Mouse (Mus musculus): Measurements from ENCODE around the gene 1110057P08Rik. TPM values are rescaled to one million over a fixed set of nuclear protein-coding genes. Genes with fewer than 3 reads are reported as not detected.
"Not testable (repeated sequence)": the region's sequence is repeated elsewhere in the genome, so short reads cannot be mapped to it uniquely, and the experiment has no call there.

1110057P08Rik gene
- not detected in 2 replicates for polyA plus RNA-seq (2016; fragmentation: Nextera tagmentation; extraction: Ambion mirVana)

GRCm38 (mm10) chr16:89174435-89174834, at the start of gene 1110057P08Rik:
Gene 1110057P08Rik, plus strand, starts transcription at chr16:89174735.
- no peak for DNase-seq (ENCODE audit: low spot score)
- H3K36me3 ChIP-seq: no peaks in the 10 kb centered on the region
- WGBS: 84% methylated on average over 2 of the region's 2 CpGs
- no peaks in the 10 kb centered on the region for H3K27me3 ChIP-seq (ENCODE audit: low read depth, poor library complexity, severe bottlenecking)
- no peak within 1 kb of the TSS for H3K27ac ChIP-seq (replicated peaks)
- no peaks in the 10 kb centered on the region for H3K9me3 ChIP-seq (replicated peaks)
- H3K4me3 ChIP-seq: no peak within 1 kb of the TSS
- no peaks in the 10 kb centered on the region for H3K4me1 ChIP-seq

- H3K4me3 ChIP-seq: no peak within 1 kb of the TSS
- no peak for DNase-seq (ENCODE audit: low spot score)
- no peak within 1 kb of the TSS for H3K27ac ChIP-seq (replicated peaks)
- H3K27me3 ChIP-seq (ENCODE audit: low read depth, poor library complexity, severe bottlenecking): no peaks in the 10 kb centered on the region
- no peaks in the 10 kb centered on the region for H3K9me3 ChIP-seq (replicated peaks)
- 97% methylated on average over 1 of the region's 1 CpGs for WGBS
- H3K4me1 ChIP-seq: no peaks in the 10 kb centered on the region
- H3K36me3 ChIP-seq: no peaks in the 10 kb centered on the region
These were observed 34.0 kb upstream of the 1110057P08Rik start, which contains the start of gene Gm6358 for GRCm38 (mm10) chr16:89140551-89140950. Gene Gm6358, plus strand, starts transcription at chr16:89140851.

GRCm38 (mm10) chr16:89150786-89151185, 23.7 kb upstream of the 1110057P08Rik start, which contains the start of gene Gm10061:
Gene Gm10061, plus strand, starts transcription at chr16:89151086.
- Histone ChIP-seq H3K27ac (replicated peaks) (no peak within 1 kb of the TSS), H3K36me3 (no peaks in the 10 kb centered on the region), H3K4me3 (no peak within 1 kb of the TSS), H3K27me3 (ENCODE audit: low read depth, poor library complexity, severe bottlenecking) (no peaks in the 10 kb centered on the region), H3K4me1 (no peaks in the 10 kb centered on the region), H3K9me3 (replicated peaks) (no peaks in the 10 kb centered on the region)
- WGBS: 91% methylated on average over 1 of the region's 1 CpGs
- no peak for DNase-seq (ENCODE audit: low spot score)

GRCm38 (mm10) chr16:89157652-89158051, 16.9 kb upstream of the 1110057P08Rik start, which contains the start of gene Gm9789:
Gene Gm9789, plus strand, starts transcription at chr16:89157952.
- Histone ChIP-seq H3K9me3 (replicated peaks) (no peaks in the 10 kb centered on the region), H3K4me3 (no peak within 1 kb of the TSS), H3K36me3 (no peaks in the 10 kb centered on the region), H3K4me1 (no peaks in the 10 kb centered on the region), H3K27me3 (ENCODE audit: low read depth, poor library complexity, severe bottlenecking) (no peaks in the 10 kb centered on the region), H3K27ac (replicated peaks) (no peak within 1 kb of the TSS)
- no peak for DNase-seq (ENCODE audit: low spot score)
- 88% methylated on average over 4 of the region's 4 CpGs for WGBS

GRCm38 (mm10) chr16:89169190-89169589, 5.3 kb upstream of the 1110057P08Rik start, which contains the start of gene Gm7735:
Gene Gm7735, plus strand, starts transcription at chr16:89169490.
- not testable (repeated sequence) for H3K27ac ChIP-seq (replicated peaks)

GRCm38 (mm10) chr16:89188621-89189020, 14.1 kb downstream of the 1110057P08Rik start:
- H3K27ac ChIP-seq (replicated peaks): no peak overlapping the region
- 88% methylated on average over 4 of the region's 4 CpGs for WGBS
- H3K4me1 ChIP-seq: no peaks in the 10 kb centered on the region
- H3K27me3 ChIP-seq (ENCODE audit: low read depth, poor library complexity, severe bottlenecking): no peaks in the 10 kb centered on the region
- H3K9me3 ChIP-seq (replicated peaks): no peaks in the 10 kb centered on the region
- H3K4me3 ChIP-seq: no peak overlapping the region
- H3K36me3 ChIP-seq: no peaks in the 10 kb centered on the region
- no peak for DNase-seq (ENCODE audit: low spot score)

More at GRCm38 (mm10) chr16:89169190-89169589, 5.3 kb upstream of the 1110057P08Rik start, which contains the start of gene Gm7735:
- DNase-seq (ENCODE audit: low spot score); H3K9me3 ChIP-seq (replicated peaks); H3K27me3 ChIP-seq (ENCODE audit: low read depth, poor library complexity, severe bottlenecking); H3K4me3 ChIP-seq; H3K36me3 ChIP-seq; H3K4me1 ChIP-seq: not testable (repeated sequence)

- Histone ChIP-seq H3K4me3 (no peak within 1 kb of the TSS), H3K27me3 (ENCODE audit: low read depth, poor library complexity, severe bottlenecking) (no peaks in the 10 kb centered on the region), H3K4me1 (no peaks in the 10 kb centered on the region), H3K27ac (replicated peaks) (no peak within 1 kb of the TSS), H3K36me3 (no peaks in the 10 kb centered on the region), H3K9me3 (replicated peaks) (no peaks in the 10 kb centered on the region)
- DNase-seq (ENCODE audit: low spot score): no peak
- 78% methylated on average over 1 of the region's 1 CpGs for WGBS
These were observed 31.0 kb downstream of the 1110057P08Rik start, which contains the start of gene Krtap20-2 for GRCm38 (mm10) chr16:89205561-89205960. Gene Krtap20-2, plus strand, starts transcription at chr16:89205861.

Other genes starting within 250 kb of the 1110057P08Rik start
- gene Krtap19-9b, start 242.5 kb upstream of the 1110057P08Rik start, polyA plus RNA-seq (2016; fragmentation: Nextera tagmentation; extraction: Ambion mirVana): not detected in 2 replicates
- not detected in 2 replicates for gene Krtap16-3, start 211.9 kb upstream of the 1110057P08Rik start, polyA plus RNA-seq (2016; fragmentation: Nextera tagmentation; extraction: Ambion mirVana)
- not detected in 2 replicates for gene Krtap22-2, start 164.0 kb upstream of the 1110057P08Rik start, polyA plus RNA-seq (2016; fragmentation: Nextera tagmentation; extraction: Ambion mirVana)
- gene Gm10229, start 159.5 kb upstream of the 1110057P08Rik start, polyA plus RNA-seq (2016; fragmentation: Nextera tagmentation; extraction: Ambion mirVana): not detected in 2 replicates
- gene Krtap6-1, start 143.0 kb upstream of the 1110057P08Rik start, polyA plus RNA-seq (2016; fragmentation: Nextera tagmentation; extraction: Ambion mirVana): not detected in 2 replicates
- not detected in 2 replicates for gene Gm10228, start 133.3 kb upstream of the 1110057P08Rik start, polyA plus RNA-seq (2016; fragmentation: Nextera tagmentation; extraction: Ambion mirVana)
- gene Krtap6-5, start 126.9 kb upstream of the 1110057P08Rik start, polyA plus RNA-seq (2016; fragmentation: Nextera tagmentation; extraction: Ambion mirVana): not detected in 2 replicates
- gene 1110025L11Rik, start 110.7 kb upstream of the 1110057P08Rik start, polyA plus RNA-seq (2016; fragmentation: Nextera tagmentation; extraction: Ambion mirVana): not detected in 2 replicates
- gene Krtap6-3, start 90.7 kb upstream of the 1110057P08Rik start, polyA plus RNA-seq (2016; fragmentation: Nextera tagmentation; extraction: Ambion mirVana): not detected in 2 replicates
- gene Gm6358, start 33.9 kb upstream of the 1110057P08Rik start, polyA plus RNA-seq (2016; fragmentation: Nextera tagmentation; extraction: Ambion mirVana): not detected in 2 replicates
- not detected in 2 replicates for gene Gm10061, start 23.6 kb upstream of the 1110057P08Rik start, polyA plus RNA-seq (2016; fragmentation: Nextera tagmentation; extraction: Ambion mirVana)
- not detected in 2 replicates for gene Gm9789, start 16.8 kb upstream of the 1110057P08Rik start, polyA plus RNA-seq (2016; fragmentation: Nextera tagmentation; extraction: Ambion mirVana)
- not detected in 2 replicates for gene Gm7735, start 5.2 kb upstream of the 1110057P08Rik start, polyA plus RNA-seq (2016; fragmentation: Nextera tagmentation; extraction: Ambion mirVana)
- not detected in 2 replicates for gene Krtap20-2, start 31.1 kb downstream of the 1110057P08Rik start, polyA plus RNA-seq (2016; fragmentation: Nextera tagmentation; extraction: Ambion mirVana)
- gene Krtap21-1, start 229.1 kb downstream of the 1110057P08Rik start, polyA plus RNA-seq (2016; fragmentation: Nextera tagmentation; extraction: Ambion mirVana): not detected in 2 replicates
- gene Krtap6-2, start 245.4 kb downstream of the 1110057P08Rik start, polyA plus RNA-seq (2016; fragmentation: Nextera tagmentation; extraction: Ambion mirVana): not detected in 2 replicates

All from midbrain, embryonic 10.5 days (tissue).